Mouse (Mus musculus): ENCODE results near the gene Abhd15.
"Not testable (repeated sequence)": the region's sequence is repeated elsewhere in the genome, so short reads cannot be mapped to it uniquely, and the experiment has no call there.

DNA sequence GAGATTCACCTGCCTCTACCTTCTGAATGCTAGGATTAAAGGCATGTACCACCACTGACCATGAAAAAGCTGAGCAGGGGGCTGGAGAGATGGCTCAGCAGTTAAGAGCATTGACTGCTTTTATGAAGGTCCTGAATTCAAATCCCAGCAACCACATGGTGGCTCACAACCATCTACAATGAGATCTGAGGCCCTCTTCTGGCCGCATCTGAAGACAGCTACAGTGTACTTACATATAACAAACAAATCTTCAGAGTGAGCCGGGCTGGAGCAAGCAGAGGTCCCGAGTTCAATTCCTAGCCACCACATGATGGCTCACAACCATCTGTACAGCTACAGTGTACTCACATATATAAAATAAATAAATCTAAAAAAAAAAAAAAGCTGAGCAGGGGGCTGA, 13.5 kb downstream of the Abhd15 start:
- not testable (repeated sequence) for TF ChIP-seq CTCF (IDR thresholded peaks at IDR 0.05; ENCODE audit: low read depth, low read length); POLR2A (IDR thresholded peaks at IDR 0.05; ENCODE audit: borderline replicate concordance, low read depth, low read length)

Data from bone marrow macrophage, adult 2 months (primary cell).